ENCODE assay signal across 26 mouse cellular contexts in the genomic region with DNA sequence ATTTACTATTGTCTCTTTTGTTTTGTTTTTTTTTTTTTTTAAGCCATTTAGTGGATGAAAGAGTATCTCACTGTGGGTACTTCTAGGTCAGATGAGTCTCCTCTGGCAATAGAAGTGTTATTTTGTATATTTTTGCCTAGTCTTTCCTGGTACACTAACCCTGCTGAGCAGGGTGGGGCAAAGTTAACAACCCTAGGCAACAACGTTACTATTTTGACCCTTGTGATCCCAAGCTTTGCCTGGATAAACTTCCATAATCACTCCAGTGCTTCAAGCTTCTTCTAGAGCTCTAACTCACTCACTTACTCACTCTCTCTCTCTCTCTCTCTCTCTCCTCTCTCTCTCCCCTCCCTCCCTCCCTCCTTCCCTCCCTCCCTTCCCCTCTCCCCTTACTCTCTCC. TPM values are rescaled to one million over a fixed set of nuclear protein-coding genes. Genes with fewer than 3 reads are reported as not detected.
A peak's percentile ranks its signal among the peaks of the same experiment; 100 is the strongest.
DNase-seq lines count a peak whose midpoint lies in the region; ATAC-seq and TF ChIP-seq lines count a peak whose summit lies in the region.
"Had no signal": no experiment of that assay in that cellular context is flagged by ENCODE, and none has a peak within 500 bp of the region (broad histone marks: within the 10 kb centered on the region; RNA-seq: fewer than 3 reads in every experiment).

No protein-coding gene starts in this region.

- TF ChIP-seq POLR2A in kidney, adult 2 months (IDR thresholded peaks at IDR 0.05; ENCODE audit: low read depth, low read length): no peak
- no peak for TF ChIP-seq POLR2A in small intestine, adult 2 months (IDR thresholded peaks at IDR 0.05; ENCODE audit: low read depth, low read length)

- no peaks in the 10 kb centered on the region for H3K9me3 ChIP-seq in kidney, embryonic 14.5 days (ENCODE audit: control insufficient read depth, low read length)
- H3K9me3 ChIP-seq in intestine, embryonic 15.5 days: no peaks in the 10 kb centered on the region
- H3K9me3 ChIP-seq: forebrain, embryonic 10.5 days; forebrain, embryonic 13.5 days; heart, embryonic 10.5 days; heart, embryonic 13.5 days had no signal

- H3K9ac ChIP-seq in kidney, embryonic 14.5 days (ENCODE audit: low read depth, low read length): no peak overlapping the region
- no peak overlapping the region for H3K9ac ChIP-seq in intestine, embryonic 15.5 days
- H3K9ac ChIP-seq: forebrain, embryonic 13.5 days; heart, embryonic 13.5 days; hindbrain, embryonic 14.5 days had no signal

- DNase-seq in kidney, adult 2 months: peak; percentile 32
- no peak for DNase-seq in layer of hippocampus, adult 9-10 months (ENCODE audit: low spot score)
- DNase-seq in lung, adult 18-20 months: no peak
- DNase-seq: adrenal gland, adult 2 months; adrenal gland, postnatal 14 days; cerebellum, adult 11 months; cerebellum, adult 8-10 months; cerebellum, postnatal 10 days; gastrocnemius, postnatal 10 days; gastrocnemius, postnatal 36 days; heart, adult 2 months; heart, postnatal 14 days; heart, postnatal 4 days had no signal

- no peak overlapping the region for H3K4me2 ChIP-seq in kidney, embryonic 14.5 days (replicated peaks; ENCODE audit: low read depth, low read length)
- no peak overlapping the region for H3K4me2 ChIP-seq in intestine, embryonic 15.5 days (replicated peaks)
- H3K4me2 ChIP-seq: forebrain, embryonic 13.5 days; heart, embryonic 13.5 days; hindbrain, embryonic 14.5 days had no signal

- H3K36me3 ChIP-seq in kidney, adult 2 months (ENCODE audit: control insufficient read depth, insufficient read depth, low read length): no peaks in the 10 kb centered on the region
- no peaks in the 10 kb centered on the region for H3K36me3 ChIP-seq in kidney, embryonic 14.5 days (ENCODE audit: control insufficient read depth, insufficient read depth, low read length)
- no peaks in the 10 kb centered on the region for H3K36me3 ChIP-seq in intestine, embryonic 15.5 days
- H3K36me3 ChIP-seq in small intestine, adult 2 months (ENCODE audit: control insufficient read depth, insufficient read depth, low read length): no peaks in the 10 kb centered on the region
- H3K36me3 ChIP-seq: forebrain, embryonic 10.5 days; heart, embryonic 10.5 days; heart, embryonic 13.5 days had no signal

- no peak for TF ChIP-seq CTCF in kidney, adult 2 months (conservative IDR thresholded peaks at IDR 0.05; ENCODE audit: insufficient read depth, insufficient read length, low read depth, low read length)
- TF ChIP-seq CTCF in small intestine, adult 2 months (IDR thresholded peaks at IDR 0.05; ENCODE audit: extremely low read depth, insufficient read length, insufficient replicate concordance, low read depth, low read length): no peak

- no peak overlapping the region for H3K4me3 ChIP-seq in kidney, adult 2 months (ENCODE audit: insufficient read depth, low read depth, low read length)
- H3K4me3 ChIP-seq in kidney, embryonic 14.5 days (ENCODE audit: low read length): no peak overlapping the region
- no peak overlapping the region for H3K4me3 ChIP-seq in intestine, embryonic 15.5 days (replicated peaks)
- H3K4me3 ChIP-seq in small intestine, adult 2 months (ENCODE audit: low read depth, low read length): no peak overlapping the region
- H3K4me3 ChIP-seq: forebrain, embryonic 10.5 days; forebrain, embryonic 13.5 days; heart, adult 2 months; heart, embryonic 10.5 days; heart, embryonic 13.5 days had no signal

- H3K27me3 ChIP-seq in kidney, adult 2 months (replicated peaks; ENCODE audit: control insufficient read depth, insufficient read depth, low read length): no peaks in the 10 kb centered on the region
- no peaks in the 10 kb centered on the region for H3K27me3 ChIP-seq in kidney, embryonic 14.5 days (ENCODE audit: control insufficient read depth, insufficient read depth, low read length)
- H3K27me3 ChIP-seq in intestine, embryonic 15.5 days (replicated peaks): no peaks in the 10 kb centered on the region
- no peaks in the 10 kb centered on the region for H3K27me3 ChIP-seq in small intestine, adult 2 months (ENCODE audit: control insufficient read depth, insufficient read depth, low read length)
- H3K27me3 ChIP-seq: forebrain, embryonic 13.5 days; heart, embryonic 13.5 days; Patski had no signal

- 34% methylated on average over 1 of the region's 1 CpGs for WGBS in kidney, adult 2 months
- 28% methylated on average over 1 of the region's 1 CpGs for WGBS in kidney, embryonic 14.5 days
- WGBS in intestine, embryonic 15.5 days: 31% methylated on average over 1 of the region's 1 CpGs
- 13% methylated on average over 1 of the region's 1 CpGs for WGBS in small intestine, adult 2 months

- ATAC-seq in kidney, embryonic 14.5 days (ENCODE audit: low FRiP score, low TSS enrichment): no peak
- 0 out of 2 replicates have a peak, but pooled peaks have one; percentile 45 for ATAC-seq in intestine, embryonic 15.5 days
- ATAC-seq: forebrain, embryonic 13.5 days; forebrain, embryonic 16.5 days; hindbrain, postnatal 0 days; Patski had no signal

- no peak overlapping the region for H3K27ac ChIP-seq in kidney, adult 2 months (ENCODE audit: insufficient read depth, low read depth, low read length)
- no peak overlapping the region for H3K27ac ChIP-seq in kidney, embryonic 14.5 days (ENCODE audit: low read depth, low read length)
- H3K27ac ChIP-seq in intestine, embryonic 15.5 days: no peak overlapping the region
- H3K27ac ChIP-seq in small intestine, adult 2 months (ENCODE audit: insufficient read depth, low read depth, low read length): peak overlapping the region; percentile 87
- H3K27ac ChIP-seq: forebrain, embryonic 10.5 days; forebrain, embryonic 13.5 days; heart, adult 2 months; heart, embryonic 10.5 days; heart, embryonic 13.5 days; hindbrain, embryonic 14.5 days; hindbrain, postnatal 0 days had no signal

- H3K4me1 ChIP-seq in kidney, adult 2 months (ENCODE audit: control insufficient read depth, insufficient read depth, low read length): no peaks in the 10 kb centered on the region; the same call in 1 of the 2 replicates
- H3K4me1 ChIP-seq in kidney, embryonic 14.5 days (ENCODE audit: control insufficient read depth, insufficient read depth, low read length): no peaks in the 10 kb centered on the region
- H3K4me1 ChIP-seq in intestine, embryonic 15.5 days (replicated peaks): no peaks in the 10 kb centered on the region
- peaks cover 12% of the 10 kb centered on the region; the same call in 1 of the 2 replicates for H3K4me1 ChIP-seq in small intestine, adult 2 months (ENCODE audit: control insufficient read depth, insufficient read depth, insufficient read length, low read length)
- H3K4me1 ChIP-seq: forebrain, embryonic 10.5 days; forebrain, embryonic 13.5 days; heart, embryonic 10.5 days; heart, embryonic 13.5 days had no signal

RNA-seq across cellular contexts. Expression of gene Canx, which starts 10.7 kb away (rescaled TPM):
- polyA plus RNA-seq in kidney, adult 2 months (2012; rRNA removed): 84.1 and 118 TPM in 2 replicates
- 237 and 277 TPM in 2 replicates for polyA plus RNA-seq in kidney, embryonic 14.5 days (2014; fragmentation: Nextera tagmentation; extraction: Ambion mirVana)
- polyA plus RNA-seq in intestine, embryonic 15.5 days (2015; fragmentation: Nextera tagmentation; extraction: Ambion mirVana): 358 and 379 TPM in 2 replicates
- 12.0 and 31.9 TPM in 2 replicates for polyA plus RNA-seq in small intestine, adult 2 months (2012; rRNA removed)

RNA-seq across cellular contexts. Expression of gene Cby3, which starts 18.1 kb away (rescaled TPM):
- 1.3 TPM in 2 replicates for polyA plus RNA-seq in kidney, adult 2 months (2012; rRNA removed)
- polyA plus RNA-seq in kidney, embryonic 14.5 days (2014; fragmentation: Nextera tagmentation; extraction: Ambion mirVana): 0.79 and 1.1 TPM in 2 replicates
- polyA plus RNA-seq in intestine, embryonic 15.5 days (2015; fragmentation: Nextera tagmentation; extraction: Ambion mirVana): 0.42 and 0.49 TPM in 2 replicates
- polyA plus RNA-seq in small intestine, adult 2 months (2012; rRNA removed): 0.15 and 0.51 TPM in 2 replicates
- polyA plus RNA-seq: adrenal gland, adult 2 months; embryonic facial prominence, embryonic 11.5 days; heart, embryonic 13.5 days; heart, embryonic 16.5 days; Patski had no signal

RNA-seq across cellular contexts. Expression of gene Hnrnph1, which starts 40.7 kb away (rescaled TPM):
- polyA plus RNA-seq in kidney, adult 2 months (2012; rRNA removed): 40.2 and 65.0 TPM in 2 replicates
- polyA plus RNA-seq in kidney, embryonic 14.5 days (2014; fragmentation: Nextera tagmentation; extraction: Ambion mirVana): 598 and 606 TPM in 2 replicates
- polyA plus RNA-seq in intestine, embryonic 15.5 days (2015; fragmentation: Nextera tagmentation; extraction: Ambion mirVana): 302 and 324 TPM in 2 replicates
- 5.9 and 11.5 TPM in 2 replicates for polyA plus RNA-seq in small intestine, adult 2 months (2012; rRNA removed)

RNA-seq across cellular contexts. Expression of gene Maml1, which starts 44.0 kb away (rescaled TPM):
- polyA plus RNA-seq in kidney, adult 2 months (2012; rRNA removed): 10.9 and 12.5 TPM in 2 replicates
- 10.5 and 10.7 TPM in 2 replicates for polyA plus RNA-seq in kidney, embryonic 14.5 days (2014; fragmentation: Nextera tagmentation; extraction: Ambion mirVana)
- polyA plus RNA-seq in intestine, embryonic 15.5 days (2015; fragmentation: Nextera tagmentation; extraction: Ambion mirVana): 4.1 and 4.3 TPM in 2 replicates
- 7.5 and 12.6 TPM in 2 replicates for polyA plus RNA-seq in small intestine, adult 2 months (2012; rRNA removed)
